Mouse (Mus musculus) kidney, embryonic 15.5 days (tissue): ENCODE results near the gene A730049H05Rik. TPM values are rescaled to one million over a fixed set of nuclear protein-coding genes. Genes with fewer than 3 reads are reported as not detected.

Source experiments
- ATAC-seq: fragments of 200-750 bp; cut with Nextera tagmentation; replicated peaks from 2 replicates; pipeline ENCODE4 v1.8.0; 2017; ENCODE audit warnings: moderate TSS enrichment; ENCODE audit not compliant: low FRiP score
- H3K27ac ChIP-seq: fragments of 300-500 bp; sonication (generic); 2 replicates; pipeline ENCODE4 v1.5.1; 2015; ENCODE audit warnings: mild to moderate bottlenecking, inconsistent platforms
- H3K27me3 ChIP-seq: fragments of 300-500 bp; sonication (generic); 2 replicates; pipeline ENCODE4 v1.6.1; 2015; ENCODE audit warnings: inconsistent platforms
- H3K36me3 ChIP-seq: fragments of 300-500 bp; sonication (generic); 2 replicates; pipeline ENCODE4 v1.6.1; 2015; ENCODE audit warnings: inconsistent platforms
- H3K4me1 ChIP-seq: fragments of 300-500 bp; sonication (generic); 2 replicates; pipeline ENCODE4 v1.6.1; 2015; ENCODE audit warnings: inconsistent platforms
- H3K4me2 ChIP-seq: fragments of 300-500 bp; sonication (generic); 2 replicates; pipeline ENCODE4 v1.6.1; 2015; ENCODE audit warnings: moderate library complexity, mild to moderate bottlenecking, inconsistent platforms
- H3K4me3 ChIP-seq: fragments of 300-500 bp; sonication (generic); replicated peaks from 2 replicates; pipeline ENCODE4 v1.5.1; 2015; ENCODE audit warnings: mild to moderate bottlenecking, inconsistent platforms
- H3K9ac ChIP-seq: fragments of 300-500 bp; sonication (generic); 2 replicates; pipeline ENCODE4 v1.6.1; 2015; ENCODE audit warnings: mild to moderate bottlenecking, inconsistent platforms
- H3K9me3 ChIP-seq: fragments of 300-500 bp; sonication (generic); replicated peaks from 2 replicates; pipeline ENCODE4 v1.6.1; 2016; ENCODE audit warnings: inconsistent platforms
- WGBS: fragments of 180-500 bp; shearing (Covaris S2); methylation state at CpG from one replicate; pipeline ENCODE4 v1.1.7; 2015; ENCODE audit warnings: mixed read lengths; 5-methylcytosine and 5-hydroxymethylcytosine counted together
- polyA plus RNA-seq: library from polyadenylated mRNA; unstranded; fragments of >200 nt; fragmentation: Nextera tagmentation; extraction: Ambion mirVana; gene quantifications from 2 replicates; pipeline ENCODE4 v1.2.1, GENCODE M21; 2015

A730049H05Rik gene
- polyA plus RNA-seq, 1 experiment from 2014 or later: 1.9 TPM

DNA sequence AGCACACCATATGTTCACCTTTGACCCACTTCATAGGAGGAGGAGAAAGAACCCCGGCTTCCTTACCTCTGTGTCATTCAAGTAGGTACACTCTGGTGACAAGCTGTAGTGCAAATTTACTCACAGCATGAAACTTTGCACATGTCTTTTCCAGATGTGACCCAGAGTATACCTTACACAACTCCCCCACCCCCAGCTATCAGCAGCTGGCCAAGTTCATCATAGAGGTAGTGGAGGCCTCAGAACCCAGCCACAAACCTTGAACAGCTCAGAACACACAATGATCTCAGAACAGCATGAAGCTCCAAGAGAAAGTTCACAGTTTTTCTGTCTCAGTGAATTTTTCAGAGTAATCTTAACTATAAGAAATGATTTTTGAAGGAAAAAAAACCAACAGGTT is 75.3 kb downstream of the A730049H05Rik start:
- no peak for ATAC-seq
- Histone ChIP-seq H3K27ac (no peak overlapping the region), H3K4me1 (peaks cover 11% of the 10 kb centered on the region; the same call in 1 of the 2 replicates), H3K36me3 (peaks cover 86% of the 10 kb centered on the region), H3K27me3 (no peaks in the 10 kb centered on the region), H3K4me3 (no peak overlapping the region), H3K4me2 (no peak overlapping the region), H3K9me3 (no peaks in the 10 kb centered on the region), H3K9ac (no peak overlapping the region)
- WGBS: 28% methylated on average over 1 of the region's 1 CpGs

Other genes with a start within 250 kb of the A730049H05Rik start
- gene Prickle2, start 110.3 kb upstream of the A730049H05Rik start, polyA plus RNA-seq: 6.1 and 7.6 TPM in 2 replicates
- gene Gm15737, start 52.9 kb downstream of the A730049H05Rik start, polyA plus RNA-seq: 0.06 and 0.08 TPM in 2 replicates
- gene Adamts9, start 127.0 kb downstream of the A730049H05Rik start, polyA plus RNA-seq: 13.2 and 14.2 TPM in 2 replicates